Mouse (Mus musculus) heart, embryonic 16.5 days (tissue): ENCODE results near the gene Abracl. TPM values are rescaled to one million over a fixed set of nuclear protein-coding genes. Genes with fewer than 3 reads are reported as not detected.

ENCODE experiments used
- ATAC-seq: fragments of 200-750 bp; cut with Nextera tagmentation; replicated peaks from 2 replicates; pipeline ENCODE4 v1.8.0; 2017; ENCODE audit warnings: moderate number of reproducible peaks; ENCODE audit not compliant: insufficient read depth, low FRiP score; ENCODE audit errors: extremely low read depth
- H3K27ac ChIP-seq: fragments of 300-500 bp; sonication (generic); 2 replicates; pipeline ENCODE4 v1.5.1; 2014; ENCODE audit warnings: mild to moderate bottlenecking, low read length, control low read depth, moderate library complexity
- H3K27me3 ChIP-seq: fragments of 300-500 bp; sonication (generic); 2 replicates; pipeline ENCODE4 v1.6.1; 2014; ENCODE audit warnings: low read length, mixed read lengths; ENCODE audit not compliant: control insufficient read depth, insufficient read depth
- H3K36me3 ChIP-seq: fragments of 300-500 bp; sonication (generic); 2 replicates; pipeline ENCODE4 v1.6.1; 2014; ENCODE audit not compliant: control insufficient read depth, insufficient read depth
- H3K4me1 ChIP-seq: fragments of 300-500 bp; sonication (generic); 2 replicates; pipeline ENCODE4 v1.6.1; 2014; ENCODE audit warnings: low read length, mixed read lengths; ENCODE audit not compliant: control insufficient read depth, insufficient read depth
- H3K4me2 ChIP-seq: fragments of 300-500 bp; sonication (generic); 2 replicates; pipeline ENCODE4 v1.6.1; 2014; ENCODE audit warnings: low read depth, mild to moderate bottlenecking, control low read depth, low read length
- H3K4me3 ChIP-seq: fragments of 300-500 bp; sonication (generic); 2 replicates; pipeline ENCODE4 v1.5.1; 2014; ENCODE audit warnings: mild to moderate bottlenecking, control low read depth, low read length
- H3K9ac ChIP-seq: fragments of 300-500 bp; sonication (generic); 2 replicates; pipeline ENCODE4 v1.6.1; 2014; ENCODE audit warnings: low read length, control low read depth
- H3K9me3 ChIP-seq: fragments of 300-500 bp; sonication (generic); replicated peaks from 2 replicates; pipeline ENCODE4 v1.6.1; 2016; ENCODE audit warnings: low read length; ENCODE audit not compliant: control insufficient read depth
- WGBS: fragments of 180-500 bp; shearing (Covaris S2); extraction: QIAGEN DNeasy Blood & Tissue Kit; methylation state at CpG from one replicate; pipeline ENCODE4 v1.1.7; 2014; 5-methylcytosine and 5-hydroxymethylcytosine counted together
- polyA plus RNA-seq: library from polyadenylated mRNA; unstranded; fragments of >200 nt; fragmentation: Nextera tagmentation; extraction: Ambion mirVana; gene quantifications from 2 replicates; pipeline ENCODE4 v1.2.1, GENCODE M21; 2015

Abracl gene
- polyA plus RNA-seq, 1 experiment from 2014 or later, result 167 TPM

DNA sequence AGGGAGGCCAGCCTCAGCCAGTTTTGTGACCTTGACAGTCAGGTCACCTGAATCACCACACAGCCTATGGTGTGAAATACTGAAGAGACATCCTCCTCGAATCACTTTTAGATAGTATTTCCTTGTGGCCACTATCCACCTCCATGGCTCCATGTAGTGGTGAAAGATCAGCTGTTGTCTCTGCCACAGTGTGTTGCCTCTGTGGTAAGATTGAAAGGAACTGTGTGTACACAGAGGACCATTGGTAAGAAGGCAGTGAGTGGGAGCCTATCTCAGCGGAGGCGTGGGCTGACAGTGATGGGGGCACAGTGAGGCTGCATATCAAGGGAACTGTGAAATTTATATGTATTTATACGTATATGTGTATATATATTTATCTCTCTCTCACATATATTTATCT is 38.4 kb upstream of the Abracl start:
- 75% methylated on average over 4 of the region's 4 CpGs for WGBS

DNA sequence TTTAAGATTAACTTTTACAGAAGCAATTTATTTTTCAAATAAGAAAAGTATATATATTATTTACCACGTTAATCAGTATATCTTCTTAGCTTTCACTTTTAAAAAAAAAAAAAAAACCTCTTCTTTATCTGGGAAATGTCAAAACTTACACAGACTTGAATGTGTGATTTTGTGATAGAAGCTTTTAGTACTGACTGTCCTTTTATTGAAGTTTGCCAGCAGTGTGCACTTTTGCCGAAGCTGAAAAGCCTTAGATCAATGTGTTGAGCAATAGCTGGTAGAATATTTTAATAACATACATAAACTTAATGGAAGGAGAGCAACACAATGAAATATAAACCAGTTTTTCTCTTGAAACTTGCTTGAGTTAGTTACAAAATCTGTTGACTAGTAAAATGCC is 37.7 kb upstream of the Abracl start:
- WGBS, result 78% methylated on average over 2 of the region's 2 CpGs
- H3K27ac ChIP-seq, result no peak overlapping the region
- no peak overlapping the region for H3K4me3 ChIP-seq
- H3K4me2 ChIP-seq, result no peak overlapping the region
- no peaks in the 10 kb centered on the region for H3K27me3 ChIP-seq
- H3K36me3 ChIP-seq, result no peaks in the 10 kb centered on the region
- H3K9me3 ChIP-seq, result no peaks in the 10 kb centered on the region
- peaks cover 30% of the 10 kb centered on the region for H3K4me1 ChIP-seq
- no peak for ATAC-seq
- H3K9ac ChIP-seq, result no peak overlapping the region

More for the DNA sequence above, 38.4 kb upstream of the Abracl start:
- Histone ChIP-seq H3K4me1 (peaks cover 34% of the 10 kb centered on the region), H3K27me3 (no peaks in the 10 kb centered on the region), H3K9ac (no peak overlapping the region), H3K36me3 (no peaks in the 10 kb centered on the region), H3K4me2 (no peak overlapping the region), H3K4me3 (no peak overlapping the region), H3K27ac (no peak overlapping the region), H3K9me3 (no peaks in the 10 kb centered on the region)
- no peak for ATAC-seq

DNA sequence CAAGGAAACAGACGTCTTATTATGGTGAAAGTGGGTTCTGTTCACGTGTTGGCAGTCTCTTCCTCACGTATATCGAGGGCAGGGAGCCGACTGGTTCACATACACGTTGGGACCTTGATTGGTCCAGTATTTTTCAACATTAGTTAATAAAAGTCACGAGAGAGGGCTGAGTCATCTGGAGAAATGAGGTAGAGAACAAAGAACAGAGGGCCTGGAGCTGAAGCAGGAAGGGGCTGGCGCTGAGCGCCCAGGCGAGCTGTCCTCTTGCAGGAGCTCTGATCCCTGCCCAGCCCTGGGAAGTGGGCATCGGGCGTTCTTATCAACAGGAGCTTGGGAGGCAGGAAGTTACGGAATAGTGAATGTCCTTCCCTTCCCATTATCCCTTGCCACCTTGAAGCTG is 36.7 kb upstream of the Abracl start:
- H3K9ac ChIP-seq, result no peak overlapping the region
- ATAC-seq, result no peak
- H3K36me3 ChIP-seq, result no peaks in the 10 kb centered on the region
- H3K27ac ChIP-seq, result no peak overlapping the region
- 75% methylated on average over 13 of the region's 13 CpGs for WGBS
- no peaks in the 10 kb centered on the region for H3K27me3 ChIP-seq
- peaks cover 30% of the 10 kb centered on the region for H3K4me1 ChIP-seq
- no peaks in the 10 kb centered on the region for H3K9me3 ChIP-seq
- no peak overlapping the region for H3K4me2 ChIP-seq
- no peak overlapping the region for H3K4me3 ChIP-seq

DNA sequence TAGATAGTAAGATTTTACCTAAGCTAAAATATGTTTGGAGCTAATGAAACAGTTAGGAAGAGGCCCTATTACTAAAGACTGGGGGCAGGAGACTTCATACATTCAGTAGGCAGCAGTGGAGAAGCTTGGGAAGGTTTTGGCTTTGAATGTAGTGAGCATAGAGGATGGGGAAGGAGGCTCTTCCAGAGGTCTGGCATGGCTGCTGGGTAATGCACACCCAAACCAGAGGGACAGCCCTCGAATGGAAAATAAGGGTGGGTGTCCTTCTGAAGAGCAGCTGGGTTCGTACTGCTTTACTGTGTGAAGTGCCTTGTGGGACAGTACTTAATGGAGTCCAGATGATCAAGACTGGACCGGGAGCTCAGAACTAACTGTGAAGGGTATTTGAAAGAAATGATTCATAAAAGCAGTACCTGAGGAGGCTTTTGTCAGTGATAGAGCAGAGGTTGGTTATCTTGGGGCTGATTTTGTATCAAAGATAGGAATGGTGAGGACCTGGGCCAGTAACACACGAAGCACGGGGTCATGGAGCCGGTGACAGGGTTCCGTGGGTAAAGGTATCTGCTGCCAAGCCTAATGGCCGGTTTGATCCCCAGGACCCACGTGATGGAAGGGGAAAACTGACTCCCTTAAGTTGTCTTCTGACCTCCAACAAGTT is 35.7 kb upstream of the Abracl start:
- Histone ChIP-seq H3K4me1 (peaks cover 30% of the 10 kb centered on the region), H3K4me3 (no peak overlapping the region), H3K9ac (no peak overlapping the region), H3K27ac (no peak overlapping the region), H3K27me3 (no peaks in the 10 kb centered on the region), H3K36me3 (no peaks in the 10 kb centered on the region), H3K4me2 (no peak overlapping the region), H3K9me3 (no peaks in the 10 kb centered on the region)
- 82% methylated on average over 9 of the region's 9 CpGs for WGBS
- ATAC-seq, result no peak

GRCm38 (mm10) chr10:18056391-18056745 is 33.3 kb upstream of the Abracl start:
- H3K27ac ChIP-seq, result peak overlapping the region; percentile 91
- under 1% methylated on average over 8 of the region's 8 CpGs for WGBS
- no peaks in the 10 kb centered on the region for H3K27me3 ChIP-seq

DNA sequence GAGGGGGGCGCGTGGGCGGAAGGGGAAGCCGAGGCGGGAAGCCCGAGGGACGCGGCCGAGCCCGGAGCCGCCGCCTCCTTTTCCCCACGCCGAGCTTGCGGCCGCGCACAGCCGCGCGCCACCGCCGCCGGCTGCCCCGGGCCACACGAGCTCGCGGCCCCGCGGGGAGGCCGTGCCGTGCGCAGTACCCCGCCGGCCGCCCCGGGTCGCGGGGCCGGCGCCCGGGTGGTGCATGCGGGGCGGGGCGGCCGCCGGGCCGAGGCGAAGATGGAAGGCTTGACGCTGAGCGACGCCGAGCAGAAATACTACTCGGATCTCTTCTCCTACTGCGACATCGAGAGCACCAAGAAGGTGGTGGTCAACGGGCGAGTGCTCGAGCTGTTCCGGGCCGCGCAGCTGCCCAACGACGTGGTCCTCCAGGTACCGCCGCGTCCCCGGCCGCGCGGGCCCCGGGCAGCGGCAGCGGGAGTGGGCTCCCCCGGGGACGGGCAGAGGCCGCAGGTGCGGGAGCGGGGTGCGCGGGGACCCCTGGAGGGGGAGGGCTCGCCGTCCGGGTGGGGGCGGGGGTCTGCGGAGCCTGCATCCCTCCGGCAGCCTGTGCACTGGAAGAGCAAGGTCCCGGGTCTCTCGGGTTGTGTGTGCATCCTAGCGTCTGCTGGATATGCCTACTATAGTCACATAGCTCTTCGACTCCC is 32.8 kb upstream of the Abracl start, which contains the start of gene Reps1:
Gene Reps1, plus strand, starts transcription at position 166 of the 695 bp plus-strand sequence.
- Histone ChIP-seq H3K27ac (peak within 1 kb of the TSS; percentile 91), H3K4me2 (peak within 1 kb of the TSS; percentile 72), H3K36me3 (no peaks in the 10 kb centered on the region), H3K4me3 (peak within 1 kb of the TSS; percentile 100), H3K9me3 (no peaks in the 10 kb centered on the region), H3K9ac (peak within 1 kb of the TSS; percentile 95), H3K27me3 (no peaks in the 10 kb centered on the region), H3K4me1 (peaks cover 32% of the 10 kb centered on the region)
- under 1% methylated on average over 76 of the region's 90 CpGs for WGBS
- ATAC-seq, result peak; percentile 73

More at GRCm38 (mm10) chr10:18056391-18056745, 33.3 kb upstream of the Abracl start:
- Histone ChIP-seq H3K4me3 (peak overlapping the region; percentile 100), H3K9ac (peak overlapping the region; percentile 95), H3K4me1 (peaks cover 34% of the 10 kb centered on the region), H3K9me3 (no peaks in the 10 kb centered on the region), H3K36me3 (no peaks in the 10 kb centered on the region), H3K4me2 (peak overlapping the region; percentile 72)
- no peak for ATAC-seq

GRCm38 (mm10) chr10:18055009-18055695 is 32.1 kb upstream of the Abracl start:
- 3% methylated on average over 60 of the region's 61 CpGs for whole genome bisulfite sequencing
- Histone ChIP-seq H3K9ac (peak overlapping the region; percentile 95), H3K4me2 (peak overlapping the region; percentile 72), H3K36me3 (no peaks in the 10 kb centered on the region), H3K4me3 (peak overlapping the region; percentile 100), H3K27me3 (no peaks in the 10 kb centered on the region), H3K4me1 (peaks cover 30% of the 10 kb centered on the region), H3K27ac (peak overlapping the region; percentile 91), H3K9me3 (no peaks in the 10 kb centered on the region)
- ATAC-seq, result peak; percentile 97

- Histone ChIP-seq H3K27me3 (no peaks in the 10 kb centered on the region), H3K4me2 (no peak overlapping the region), H3K36me3 (no peaks in the 10 kb centered on the region), H3K9me3 (no peaks in the 10 kb centered on the region), H3K4me1 (0 out of 2 replicates have a peak, but pooled peaks cover 2% of the 10 kb centered on the region), H3K9ac (no peak overlapping the region), H3K4me3 (no peak overlapping the region), H3K27ac (no peak overlapping the region)
- 51% methylated on average over 10 of the region's 10 CpGs for WGBS
- ATAC-seq, result no peak
Observed at GRCm38 (mm10) chr10:18047380-18048146, 24.5 kb upstream of the Abracl start.
